Mouse (Mus musculus): Measurements from ENCODE around the gene Phkb.

Gene Phkb

DNA sequence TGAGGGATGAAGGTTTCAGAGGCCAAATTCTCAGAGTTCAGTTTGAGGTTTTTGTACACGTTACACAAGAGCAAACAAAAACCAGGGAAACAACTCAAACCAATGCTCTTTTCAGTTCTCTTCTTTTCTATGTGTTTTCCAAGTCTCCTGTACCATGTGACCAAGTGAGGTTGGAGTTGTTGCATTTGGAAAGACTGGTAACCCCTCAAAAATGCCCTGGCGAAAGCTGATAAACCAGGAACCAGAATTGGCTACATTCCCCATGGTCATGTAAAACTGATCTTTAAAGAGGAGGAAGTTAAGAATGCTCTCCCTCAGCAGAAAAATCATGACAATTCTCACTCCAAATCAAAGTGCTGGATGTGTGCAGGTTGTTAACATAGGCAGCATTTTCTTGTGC is 117.6 kb downstream of the Phkb start:
- no peak for DNase-seq

DNA sequence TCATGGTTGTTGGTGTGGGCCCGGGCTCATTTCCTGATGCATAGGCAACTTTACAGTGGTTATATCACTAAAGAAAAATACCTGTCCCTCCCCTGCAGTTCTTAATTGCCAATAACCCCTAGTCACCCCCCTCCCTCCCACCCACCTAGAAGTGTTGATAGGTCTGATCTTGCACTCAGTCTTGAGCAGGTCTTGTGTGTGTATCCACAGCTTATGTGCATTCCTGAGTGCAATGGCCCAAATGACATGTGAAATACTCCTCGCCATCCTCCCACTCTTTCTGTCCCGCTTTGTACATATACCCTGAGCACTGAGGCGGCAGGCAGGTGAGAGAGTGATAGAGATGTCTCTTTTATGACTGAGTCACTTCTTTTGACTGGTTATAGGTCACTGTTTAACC is 119.1 kb downstream of the Phkb start:
- no peak for DNase-seq

DNA sequence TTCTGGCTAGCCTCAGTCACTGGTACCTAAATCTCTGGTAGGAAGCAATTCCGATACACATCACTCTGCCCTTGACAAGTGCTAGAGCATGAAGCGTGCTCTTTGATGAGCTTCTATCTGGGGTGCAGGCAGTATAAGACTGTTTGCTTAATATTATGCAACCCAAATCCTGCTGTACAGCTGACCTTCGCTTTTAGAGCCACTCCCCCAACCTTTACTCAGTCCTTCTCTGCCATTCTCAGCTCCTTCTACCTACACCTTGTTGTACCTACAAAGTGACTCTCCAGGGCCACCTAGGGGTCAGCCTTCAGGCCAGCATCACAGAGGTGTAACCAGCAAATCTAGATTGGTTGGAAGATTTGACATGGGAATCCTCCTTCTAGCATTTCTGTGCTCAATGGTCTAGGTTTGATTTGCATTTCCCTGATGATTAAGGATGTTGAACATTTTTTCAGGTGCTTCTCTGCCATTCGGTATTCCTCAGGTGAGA is 136.9 kb downstream of the Phkb start:
- no peak for DNase-seq

DNA sequence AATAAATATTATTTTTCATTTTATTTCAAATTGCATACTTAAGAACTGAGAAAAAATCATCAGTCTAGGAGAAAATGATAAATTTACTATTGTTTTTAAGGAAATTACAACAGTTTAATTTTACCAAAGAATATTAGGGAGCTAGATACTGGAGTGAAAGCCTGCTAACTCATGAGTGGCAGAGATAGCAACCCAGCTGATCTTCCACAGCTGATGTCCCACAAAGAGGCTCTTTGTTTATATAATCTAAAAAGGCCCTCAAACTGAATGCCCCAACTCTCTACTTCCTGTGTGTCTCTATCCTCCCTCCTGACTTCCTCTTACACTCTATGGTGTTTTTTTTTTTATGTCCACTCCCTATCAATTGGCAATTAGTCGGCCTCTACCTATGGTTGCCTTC is 152.2 kb downstream of the Phkb start:
- DNase-seq, result no peak

DNA sequence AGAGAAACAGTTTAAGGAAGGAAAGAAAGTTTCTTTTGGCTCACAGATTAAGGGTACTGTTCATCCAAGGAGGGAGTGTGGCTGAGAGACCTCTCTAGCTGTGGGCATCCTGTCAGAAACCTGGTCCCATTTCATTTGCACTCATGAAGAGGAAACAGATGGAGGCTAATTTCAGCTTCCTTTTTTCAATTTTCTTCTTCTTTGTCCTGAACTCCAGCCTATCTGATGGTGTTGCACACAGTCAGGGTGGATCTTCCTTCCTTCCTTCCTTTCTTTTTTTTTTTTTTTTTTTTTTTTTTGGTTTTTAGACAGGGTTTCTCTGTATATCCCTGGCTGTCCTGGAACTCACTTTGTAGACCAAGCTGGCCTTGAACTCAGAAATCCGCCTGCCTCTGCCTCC is 152.9 kb downstream of the Phkb start:
- DNase-seq, result no peak

DNA sequence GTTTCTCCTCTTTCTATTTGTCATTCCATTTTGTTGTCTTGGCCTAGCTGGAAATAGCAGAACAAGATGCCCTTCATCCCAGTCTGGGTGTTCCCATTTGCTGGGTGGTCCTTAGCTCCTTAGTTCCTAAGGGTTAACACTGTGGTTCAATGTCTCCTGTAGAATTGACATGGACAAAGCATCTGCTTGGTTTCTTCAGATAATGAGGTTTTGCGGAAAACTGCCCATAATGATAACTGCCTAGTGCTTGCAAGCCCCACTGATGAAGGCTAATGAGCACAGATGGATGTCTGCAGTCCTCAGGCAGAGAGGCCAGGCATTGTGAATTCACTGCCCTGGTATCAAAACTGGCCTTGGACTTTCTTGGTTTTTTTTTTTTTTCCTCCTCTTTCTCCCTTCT is 155.2 kb downstream of the Phkb start:
- no peak for DNase-seq

DNA sequence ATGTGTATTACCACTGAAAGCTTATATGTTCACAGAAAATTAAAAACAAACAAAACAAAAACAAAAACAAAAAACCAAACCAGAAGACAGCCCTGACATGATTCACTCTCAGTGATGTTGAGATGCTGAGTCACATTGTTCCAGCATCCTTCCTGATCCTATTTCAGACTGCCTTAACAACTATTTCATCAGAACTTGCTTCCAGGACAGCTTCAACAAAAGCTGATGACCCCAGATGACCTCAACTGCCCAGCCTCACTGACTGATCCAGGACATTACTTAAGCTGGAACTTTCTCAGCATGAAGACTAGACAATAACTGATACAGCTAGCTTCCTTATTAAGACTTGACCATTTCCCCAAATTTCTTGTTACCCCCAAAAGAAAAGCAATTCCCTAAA is 165.7 kb downstream of the Phkb start:
- no peak for DNase-seq

DNA sequence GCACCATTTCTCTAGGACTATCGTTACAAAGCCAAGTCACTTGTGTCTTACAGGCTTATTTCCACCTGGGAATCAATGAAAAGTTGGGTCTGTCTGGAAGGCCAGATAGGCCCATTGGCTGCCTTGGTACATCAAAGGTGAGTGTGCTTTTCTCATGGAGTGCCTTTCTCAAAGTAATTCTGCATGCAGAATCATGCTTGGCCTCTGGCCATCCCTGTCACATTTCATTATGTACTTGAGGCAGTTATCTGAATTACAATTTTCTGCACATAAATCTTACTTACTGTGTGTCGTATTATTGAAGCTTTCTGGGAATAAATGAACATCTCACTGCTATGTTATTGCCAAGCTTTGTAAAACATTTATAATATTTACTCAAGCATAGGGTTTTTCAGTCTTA is 176.0 kb downstream of the Phkb start:
- DNase-seq, result no peak

DNA sequence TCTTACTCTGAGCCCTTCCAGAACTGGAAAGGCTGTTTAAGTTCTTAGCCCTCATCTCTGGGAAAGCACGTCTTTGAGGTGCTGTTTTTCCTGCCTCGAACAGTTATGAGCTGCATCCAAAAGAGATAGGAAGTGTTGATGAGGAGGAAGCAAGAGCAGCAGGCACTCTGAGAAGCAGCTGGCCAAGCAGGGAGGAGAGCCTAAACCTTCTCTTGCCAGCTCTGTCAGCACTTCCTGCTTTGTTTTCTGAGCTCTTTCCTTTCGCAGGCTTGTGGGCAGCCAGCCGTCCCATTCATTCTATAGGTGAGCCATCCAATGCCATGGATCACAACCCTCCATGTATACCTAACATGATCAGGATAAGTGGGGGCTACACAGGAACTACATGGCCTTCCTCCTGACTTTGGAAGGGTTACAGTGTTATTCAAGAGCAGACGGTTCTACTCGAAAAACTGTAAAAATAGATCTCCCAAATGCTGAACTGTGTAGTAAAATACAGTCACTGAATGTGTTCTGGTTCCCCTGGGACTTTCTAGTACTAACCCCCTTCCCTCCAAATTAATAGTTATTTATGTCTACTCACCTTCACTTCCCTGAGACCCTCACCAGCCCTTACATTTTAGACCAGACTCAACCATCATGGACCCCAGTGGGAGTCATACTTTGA is 188.0 kb downstream of the Phkb start:
- peak; percentile 87 for DNase-seq

DNA sequence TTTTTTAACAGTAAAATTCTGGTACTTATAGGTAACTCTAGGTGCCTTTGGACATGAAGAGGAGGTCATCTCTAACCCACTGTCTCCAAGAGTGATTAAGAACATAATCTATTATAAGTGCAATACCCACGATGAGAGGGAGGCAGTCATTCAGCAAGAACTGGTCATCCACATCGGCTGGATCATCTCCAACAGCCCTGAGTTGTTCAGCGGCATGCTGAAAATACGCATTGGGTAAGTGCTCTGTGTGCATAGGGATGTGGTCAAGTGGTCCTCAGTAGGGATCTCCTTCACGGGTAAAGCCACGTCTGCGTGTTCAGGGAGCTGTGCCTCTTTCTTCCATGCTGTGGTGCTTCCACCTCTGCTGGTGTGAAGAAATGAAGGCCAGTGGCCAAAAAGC is 188.7 kb downstream of the Phkb start:
- no peak for DNase-seq

DNA sequence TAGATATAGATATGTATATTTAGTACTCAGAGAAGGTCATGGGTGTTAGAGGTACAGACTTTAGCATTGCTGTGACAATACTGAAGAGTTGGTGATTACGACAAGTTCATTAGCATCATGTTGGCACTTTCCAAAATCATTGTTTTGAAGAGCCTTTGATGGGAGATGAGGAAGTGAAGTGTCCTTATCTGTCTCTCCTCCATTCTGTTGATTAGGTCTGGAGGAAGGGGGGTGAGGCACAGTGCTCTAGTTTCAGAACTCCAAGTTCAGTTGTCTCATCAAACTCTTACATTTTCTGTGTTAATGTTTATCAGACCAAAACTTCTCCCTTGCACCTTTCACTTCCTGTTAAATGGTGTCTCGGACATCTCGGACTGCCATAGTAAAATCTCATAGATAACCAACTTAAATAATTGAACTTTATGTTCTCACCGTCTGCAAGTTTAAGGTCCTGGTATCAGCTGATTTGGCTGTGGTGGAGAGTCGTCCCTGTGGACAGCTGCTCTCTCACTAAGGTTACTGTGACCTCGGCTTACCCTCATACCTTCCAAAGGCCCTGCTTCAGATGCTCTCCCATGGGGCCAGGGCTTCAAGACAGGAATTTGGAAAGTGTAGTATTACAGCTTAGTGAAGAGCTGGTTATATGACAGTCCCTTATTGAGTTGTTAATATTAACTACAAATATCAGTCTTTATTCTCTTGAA is 194.1 kb downstream of the Phkb start:
- DNase-seq, result no peak

DNA sequence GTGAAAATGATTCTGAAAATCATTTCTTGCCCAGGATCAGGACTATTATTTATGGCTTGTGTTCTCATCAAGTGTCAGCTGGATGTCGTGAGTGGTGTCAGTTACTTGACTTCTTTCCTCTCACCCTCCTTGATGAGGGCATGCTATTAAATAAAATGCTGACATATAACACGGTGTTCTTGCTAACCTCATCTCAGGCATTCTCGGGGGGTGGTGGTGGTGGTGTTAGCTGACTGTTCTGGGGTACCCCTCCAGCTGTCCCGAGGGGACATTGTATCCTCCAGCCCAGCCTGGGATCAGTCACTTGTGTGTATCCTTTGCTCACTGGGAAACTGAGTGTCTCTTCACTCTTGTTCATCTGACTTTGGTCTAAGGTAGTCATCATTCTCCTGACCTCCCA is 194.6 kb downstream of the Phkb start:
- no peak for DNase-seq

DNA sequence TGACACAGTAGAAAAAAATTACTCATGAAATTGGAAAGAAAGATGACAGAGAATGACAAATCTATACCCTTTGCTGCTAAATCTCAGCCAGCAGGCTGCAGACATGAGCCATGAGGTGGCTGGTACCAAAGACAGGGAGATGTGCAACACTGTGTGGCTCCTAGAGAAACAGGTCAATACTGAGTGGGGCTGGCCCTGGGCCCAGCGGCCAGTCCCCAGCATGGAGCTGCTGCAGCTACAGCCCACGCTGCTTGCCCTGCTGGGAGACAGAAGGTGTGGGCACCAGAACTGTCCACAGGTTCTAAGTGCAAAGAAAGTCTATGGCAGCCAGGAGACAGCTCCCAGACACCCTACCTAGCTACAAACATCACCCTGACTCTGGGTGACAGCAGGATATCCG is 197.7 kb downstream of the Phkb start:
- DNase-seq, result no peak

DNA sequence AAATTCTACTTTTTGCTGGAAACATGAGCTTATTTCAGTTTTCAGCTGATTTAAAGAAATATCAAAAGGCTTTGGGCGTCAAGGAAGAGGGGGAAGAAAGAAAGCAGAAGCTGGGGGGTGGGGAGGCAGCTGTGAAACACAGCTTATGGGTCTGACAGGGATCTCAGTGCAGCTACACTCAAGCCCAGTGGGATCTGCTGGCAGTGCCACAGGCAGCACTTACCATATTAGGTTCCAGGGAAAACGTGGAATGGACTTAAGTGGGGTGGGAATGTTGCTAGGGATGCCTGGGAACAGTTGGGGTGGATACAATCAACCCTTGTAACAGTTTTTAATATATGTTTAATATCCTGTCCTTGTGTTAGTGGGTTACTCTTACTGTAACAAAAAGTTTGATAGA is 201.3 kb downstream of the Phkb start:
- DNase-seq, result no peak

DNA sequence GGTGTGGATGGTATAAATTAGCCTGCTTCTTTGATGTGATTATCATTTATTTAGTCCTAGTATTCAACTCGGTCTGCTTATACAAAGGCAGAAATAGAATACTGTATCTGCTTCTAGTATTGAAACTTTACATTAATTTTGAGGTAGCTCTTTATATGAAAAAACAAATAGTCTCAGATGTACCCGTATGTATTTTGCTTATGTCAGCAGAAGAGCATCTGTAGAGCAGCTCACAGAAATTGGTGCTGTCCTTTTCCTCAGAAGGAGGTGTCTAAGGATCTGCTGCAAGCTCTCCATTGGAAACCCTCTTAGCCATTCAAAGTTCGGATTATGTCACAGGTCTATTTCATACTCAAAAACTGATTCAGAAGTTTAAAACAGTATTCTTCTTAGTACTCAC is 210.1 kb downstream of the Phkb start:
- DNase-seq, result no peak

DNA sequence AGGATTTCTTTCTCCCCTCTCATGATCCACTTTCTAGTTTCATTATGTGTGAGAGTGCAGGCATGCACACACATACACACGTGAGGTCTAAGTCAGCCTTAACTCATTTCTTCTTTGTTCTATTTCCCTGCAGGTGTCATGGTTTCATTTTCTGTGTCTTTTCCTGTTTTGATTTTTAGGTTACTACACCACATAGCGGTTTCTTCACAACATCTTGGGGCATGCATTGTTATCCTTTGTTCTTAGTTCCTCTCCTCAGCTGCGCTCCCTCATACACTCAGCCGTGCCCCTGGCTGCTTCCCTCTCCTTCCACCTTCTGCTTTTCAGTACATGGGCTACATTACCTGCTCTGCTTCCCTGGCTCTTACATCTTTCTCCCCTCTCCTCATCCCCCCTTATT is 211.2 kb downstream of the Phkb start:
- peak; percentile 61 for DNase-seq

DNA sequence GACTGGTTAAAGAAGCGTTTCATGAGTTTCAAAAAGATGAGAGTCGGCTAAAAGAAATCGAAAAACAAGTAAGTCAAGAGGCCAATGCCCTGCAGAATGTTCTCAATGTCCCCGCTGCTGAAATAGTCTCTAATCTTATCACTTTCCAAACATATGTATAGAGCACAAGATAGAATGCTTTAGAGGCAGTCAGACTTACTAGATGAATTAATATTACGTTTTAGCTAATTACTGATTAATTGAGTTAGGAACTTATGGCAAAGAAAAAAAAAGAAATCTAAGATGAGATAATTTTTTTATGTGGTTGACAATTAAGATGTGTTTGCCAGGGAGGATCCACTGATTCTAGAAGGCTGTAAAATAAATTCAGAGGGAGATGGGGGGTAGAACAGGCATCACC is 217.9 kb downstream of the Phkb start:
- DNase-seq, result no peak

DNA sequence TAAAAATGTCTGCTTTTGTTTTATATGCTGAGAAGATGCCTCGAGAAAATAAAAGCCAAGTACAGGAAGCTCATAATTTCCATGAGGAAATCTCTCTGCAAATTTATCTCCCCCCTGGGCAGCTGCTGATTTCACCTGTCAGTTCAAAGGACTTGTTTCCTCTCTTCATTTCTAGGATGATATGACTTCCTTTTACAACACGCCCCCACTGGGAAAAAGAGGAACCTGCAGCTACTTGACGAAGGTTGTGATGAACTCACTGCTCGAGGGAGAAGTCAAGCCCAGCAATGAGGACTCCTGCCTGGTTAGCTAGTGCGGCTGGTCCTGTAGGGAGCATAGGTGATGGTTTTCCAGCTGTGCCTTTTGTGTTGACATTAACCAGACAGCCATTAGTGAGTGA is 218.4 kb downstream of the Phkb start:
- DNase-seq, result no peak

DNA sequence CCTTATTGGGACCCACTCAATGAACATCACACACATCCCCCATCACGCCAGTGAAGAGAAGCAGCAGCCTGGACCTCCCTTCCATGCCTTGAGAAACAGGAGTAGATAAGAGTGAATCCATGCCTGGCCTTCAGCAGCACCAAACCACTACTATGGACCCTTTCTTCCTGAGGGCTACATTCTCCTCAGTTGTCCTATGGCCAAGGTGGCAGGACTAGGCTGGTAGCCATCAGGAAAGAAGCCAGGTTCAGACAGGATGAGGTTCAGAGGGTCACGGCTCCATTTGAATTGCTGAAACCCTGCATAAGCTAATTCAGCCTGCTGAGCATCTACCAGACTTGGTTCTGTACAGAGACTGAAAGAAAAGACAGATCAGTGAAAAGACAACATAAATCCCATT is 222.7 kb downstream of the Phkb start:
- peak; percentile 76 for DNase-seq

DNA sequence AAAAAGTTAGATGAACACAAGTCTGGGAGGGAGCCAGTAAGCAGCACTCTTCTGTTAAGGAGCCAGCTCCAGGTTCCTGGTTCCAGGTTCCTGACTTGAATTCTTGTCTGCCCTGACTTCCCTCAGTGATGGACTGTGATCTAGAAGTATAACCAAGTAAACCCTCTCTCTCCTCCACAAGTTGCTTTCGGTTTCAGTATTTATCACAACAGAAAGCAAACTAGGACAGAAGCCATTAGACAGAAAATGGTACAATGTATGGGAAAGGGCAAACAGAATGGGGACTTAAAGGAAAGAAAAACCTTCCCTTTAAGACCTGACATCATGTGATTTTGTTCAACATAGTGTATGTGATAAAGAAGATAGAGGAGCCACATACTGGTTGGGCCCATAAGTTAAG is 238.7 kb downstream of the Phkb start:
- no peak for DNase-seq

DNA sequence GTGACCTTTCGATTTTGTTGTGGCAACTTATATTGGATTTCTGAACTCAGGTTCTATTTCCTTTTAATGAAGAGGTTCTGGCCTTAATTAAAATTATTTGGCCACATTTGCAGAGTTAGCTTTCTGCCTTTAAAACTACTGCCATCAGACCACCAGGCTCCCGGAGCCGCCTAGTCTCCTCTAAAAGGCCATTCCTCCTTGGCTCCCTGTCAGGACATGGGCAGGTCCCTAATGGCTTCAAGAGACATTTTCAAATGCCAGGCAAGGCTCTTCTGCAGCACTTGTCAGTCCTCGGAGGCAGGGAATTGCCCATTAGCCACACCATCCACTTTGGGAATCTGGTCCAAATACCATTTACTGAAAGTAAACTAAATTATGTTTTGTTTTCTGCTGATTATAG is 242.6 kb downstream of the Phkb start:
- no peak for DNase-seq

DNA sequence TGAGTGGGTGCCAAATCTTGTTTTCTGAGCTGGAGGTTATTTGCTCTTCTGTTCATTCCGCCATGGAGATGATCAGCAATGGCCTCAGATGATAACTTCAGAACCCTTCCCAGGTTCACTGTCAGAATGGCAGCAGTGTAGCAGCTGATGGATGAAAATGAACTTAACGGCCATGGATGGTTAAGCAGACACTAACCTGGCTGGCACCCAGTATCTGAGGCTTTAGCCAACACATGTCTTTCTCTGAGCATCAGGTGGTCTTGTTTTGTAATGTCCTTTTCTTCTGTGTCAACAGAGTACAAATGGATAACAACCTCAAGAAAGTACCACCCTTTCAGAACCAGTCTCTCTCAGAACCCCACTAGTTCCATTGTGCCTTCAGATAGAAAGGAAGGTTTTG is 246.0 kb downstream of the Phkb start:
- no peak for DNase-seq

DNA sequence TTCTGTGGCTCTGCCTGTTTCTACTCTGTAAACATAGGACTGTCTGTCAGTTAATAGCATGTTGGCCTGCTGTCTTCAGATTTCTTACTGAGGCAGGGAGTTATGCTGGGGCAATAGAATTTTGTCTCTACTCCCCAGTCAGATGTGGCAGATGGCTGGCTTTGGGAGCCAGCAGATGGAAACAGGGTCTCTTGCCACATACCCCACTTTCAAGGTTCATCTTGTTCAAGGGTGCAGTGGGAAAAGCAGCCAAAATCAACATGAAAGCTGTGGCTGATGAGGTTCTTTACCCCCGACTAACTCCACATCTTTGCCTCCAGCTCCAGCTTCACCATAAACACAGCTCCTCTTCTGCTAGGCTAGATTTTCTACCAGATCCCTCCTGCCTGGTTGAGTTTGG is 246.7 kb downstream of the Phkb start:
- DNase-seq, result no peak

DNA sequence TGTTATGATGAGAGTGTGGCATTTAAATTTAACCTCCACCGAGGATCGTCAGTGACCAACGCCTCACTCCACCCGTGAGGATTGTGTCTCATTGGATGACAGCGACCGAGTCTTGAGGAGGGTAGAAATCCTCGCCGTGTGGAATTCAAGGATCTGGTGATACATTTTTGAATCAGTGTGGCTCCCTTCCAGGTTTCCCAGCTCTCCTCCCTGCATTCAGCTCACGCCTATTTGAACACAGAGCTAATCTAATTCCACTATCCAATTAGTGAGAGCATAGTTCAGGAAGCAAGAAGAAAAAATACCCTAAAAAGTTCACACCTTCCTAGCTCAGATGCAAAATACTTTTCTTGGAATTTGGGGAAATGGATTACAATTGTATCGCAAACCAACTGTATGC is 249.9 kb downstream of the Phkb start:
- no peak for DNase-seq
